In the genomic region with DNA sequence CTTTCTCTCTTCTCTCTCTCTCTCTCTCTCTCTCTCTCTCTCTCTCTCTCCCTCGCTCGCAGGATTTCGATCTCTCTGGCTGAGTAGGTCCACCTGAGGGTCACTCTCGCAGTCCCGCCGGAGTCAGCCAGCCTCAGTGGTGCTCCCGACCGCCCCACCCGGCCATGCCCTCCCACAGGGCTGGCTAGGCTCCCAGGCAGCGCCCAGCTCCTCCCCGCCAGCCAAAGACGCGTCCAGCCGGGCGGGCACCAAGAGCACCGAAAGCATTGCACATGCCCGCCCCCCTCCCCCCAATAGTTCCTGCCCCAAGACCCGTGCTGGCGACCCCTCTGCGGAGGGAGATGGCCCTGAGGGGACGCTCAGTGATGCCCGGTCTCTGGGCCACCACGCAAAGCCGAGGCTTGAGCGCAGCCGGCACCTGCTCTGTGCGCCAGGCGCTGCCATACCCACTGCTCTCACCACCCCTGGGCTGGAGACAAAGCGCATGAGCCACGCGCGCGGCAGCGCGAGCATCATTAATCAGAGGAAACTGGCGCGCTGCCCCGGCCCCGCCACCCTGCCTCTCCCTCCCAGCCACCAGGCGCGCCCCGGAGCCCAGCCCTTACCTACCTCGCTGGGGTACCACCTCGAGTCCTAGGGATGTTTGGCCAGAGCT, we compare ENCODE assay signal across 8 mouse cellular contexts. TPM values are rescaled to one million over a fixed set of nuclear protein-coding genes. Genes with fewer than 3 reads are reported as not detected.
DNase-seq lines count a peak whose midpoint lies in the region; ATAC-seq and TF ChIP-seq lines count a peak whose summit lies in the region.

No protein-coding gene starts in this region.

- ATAC-seq in stomach, embryonic 15.5 days (ENCODE audit: insufficient read depth, low FRiP score, low read depth), result peak; percentile 60; the same call in 1 of the 2 replicates

- no peak for TF ChIP-seq POLR2A in spleen, adult 2 months (IDR thresholded peaks at IDR 0.05; ENCODE audit: low read depth, low read length)

- DNase-seq in spleen, adult 2 months (ENCODE audit: low read depth in 1 of 2, low spot score in 2 of 2), result no peak
- DNase-seq in spleen, adult 18-20 months, result no peak
- DNase-seq in cerebellum, postnatal 36 days, result peak; percentile 92 to 93
- DNase-seq in gastrocnemius, postnatal 10 days, result peak; percentile 61
- peak; percentile 78 to 88 for DNase-seq in layer of hippocampus, postnatal 10 days (ENCODE audit: low spot score in 2 of 2)
- DNase-seq in midbrain, embryonic 10.5 days (ENCODE audit: low spot score), result peak; percentile 58
- DNase-seq in urinary bladder, postnatal 4 days (ENCODE audit: low spot score in 2 of 2), result no peak

- no peak for TF ChIP-seq CTCF in spleen, adult 2 months (IDR thresholded peaks at IDR 0.05; ENCODE audit: extremely low read depth, insufficient read depth, insufficient read length, insufficient replicate concordance)

- 1% methylated on average over 44 of the region's 44 CpGs for WGBS in spleen, adult 2 months
- WGBS in midbrain, embryonic 10.5 days, result under 1% methylated on average over 43 of the region's 44 CpGs
- WGBS in stomach, embryonic 15.5 days, result under 1% methylated on average over 44 of the region's 44 CpGs

- no peaks in the 10 kb centered on the region for H3K36me3 ChIP-seq in spleen, adult 2 months (ENCODE audit: control insufficient read depth, insufficient read depth, low read length)
- H3K36me3 ChIP-seq in midbrain, embryonic 10.5 days, result no peaks in the 10 kb centered on the region
- no peaks in the 10 kb centered on the region for H3K36me3 ChIP-seq in stomach, embryonic 15.5 days

- no peak overlapping the region for H3K9ac ChIP-seq in stomach, embryonic 15.5 days

- peaks cover 15% of the 10 kb centered on the region for H3K27me3 ChIP-seq in spleen, adult 2 months (ENCODE audit: control insufficient read depth, insufficient read depth, low read length)
- H3K27me3 ChIP-seq in midbrain, embryonic 10.5 days (ENCODE audit: low read depth, poor library complexity, severe bottlenecking), result peaks cover 77% of the 10 kb centered on the region
- H3K27me3 ChIP-seq in stomach, embryonic 15.5 days (replicated peaks), result peaks cover 45% of the 10 kb centered on the region

- no peak overlapping the region for H3K27ac ChIP-seq in spleen, adult 2 months (ENCODE audit: insufficient read depth, low read length)
- peak overlapping the region; percentile 78 for H3K27ac ChIP-seq in midbrain, embryonic 10.5 days (replicated peaks)
- no peak overlapping the region for H3K27ac ChIP-seq in stomach, embryonic 15.5 days

- H3K4me1 ChIP-seq in spleen, adult 2 months (ENCODE audit: control insufficient read depth, insufficient read depth, insufficient read length), result peaks cover 15% of the 10 kb centered on the region
- peaks cover 19% of the 10 kb centered on the region for H3K4me1 ChIP-seq in midbrain, embryonic 10.5 days
- no peaks in the 10 kb centered on the region for H3K4me1 ChIP-seq in stomach, embryonic 15.5 days

- H3K9me3 ChIP-seq in midbrain, embryonic 10.5 days (replicated peaks), result no peaks in the 10 kb centered on the region
- no peaks in the 10 kb centered on the region for H3K9me3 ChIP-seq in stomach, embryonic 15.5 days

- peak overlapping the region; percentile 57 for H3K4me2 ChIP-seq in stomach, embryonic 15.5 days

- peak overlapping the region; percentile 28; the same call in 1 of the 2 replicates for H3K4me3 ChIP-seq in spleen, adult 2 months (ENCODE audit: extremely low read depth, insufficient read depth, insufficient read length)
- H3K4me3 ChIP-seq in midbrain, embryonic 10.5 days, result peak overlapping the region; percentile 67
- H3K4me3 ChIP-seq in stomach, embryonic 15.5 days (replicated peaks), result peak overlapping the region; percentile 28

RNA-seq across cellular contexts. Expression of a gene that starts 0.6 kb away (rescaled TPM):
- 0.42 and 0.87 TPM in 2 replicates for polyA plus RNA-seq in spleen, adult 2 months (2012; rRNA removed)
- total RNA-seq in gastrocnemius, postnatal 10 days (2021), result 10 to 100 TPM; 52.9 to 54.1 TPM
- 100 to 1,000 TPM; 313 to 386 TPM for total RNA-seq in layer of hippocampus, postnatal 10 days (2021)
- polyA plus RNA-seq in midbrain, embryonic 10.5 days (2016; fragmentation: Nextera tagmentation; extraction: Ambion mirVana), result 1.1 and 1.3 TPM in 2 replicates
- polyA plus RNA-seq in stomach, embryonic 15.5 days (2015; fragmentation: Nextera tagmentation; extraction: Ambion mirVana), result 1.2 and 2.7 TPM in 2 replicates

Comparison
In these comparisons a context has a peak if more than half of its experiments do, and no peak if none do; other contexts are left out.
1. DNase-seq: peak in cerebellum, postnatal 36 days (2 of 2), gastrocnemius, postnatal 10 days (single experiment), layer of hippocampus, postnatal 10 days (2 of 2) and midbrain, embryonic 10.5 days (single experiment); none in spleen, adult 2 months (0 of 2), spleen, adult 18-20 months (0 of 2) and urinary bladder, postnatal 4 days (0 of 2).
2. Peak in every context shown above with its lines, with median percentiles within 50 percentile points of each other: H3K4me3 ChIP-seq.